Mouse (Mus musculus) ES-E14 (cell line): ENCODE data around the gene F5.

ENCODE experiments used
- CHD2 ChIP-seq: IDR thresholded peaks from 2 replicates; pipeline ENCODE4 v1.6.1; 2014; ENCODE audit warnings: mild to moderate bottlenecking, low read depth, low read length, inconsistent platforms
- HCFC1 ChIP-seq: IDR thresholded peaks from 2 replicates; pipeline ENCODE4 v1.6.1; 2012; ENCODE audit warnings: low read length, inconsistent platforms, borderline replicate concordance; ENCODE audit not compliant: insufficient read depth

GRCm38 (mm10) chr1:164252551-164252950 is 100.9 kb downstream of the F5 start:
- TF ChIP-seq CHD2 (no peak), HCFC1 (no peak)
